In genomic region chr7:24480986-24481473, GRCm38 (mm10) we compare ENCODE assay signal across 9 mouse cellular contexts. TPM values are rescaled to one million over a fixed set of nuclear protein-coding genes. Genes with fewer than 3 reads are reported as not detected.
A peak's percentile ranks its signal among the peaks of the same experiment; 100 is the strongest.
DNase-seq lines count a peak whose midpoint lies in the region; ATAC-seq and TF ChIP-seq lines count a peak whose summit lies in the region.
"Had no signal": no experiment of that assay in that cellular context is flagged by ENCODE, and none has a peak within 500 bp of the region (broad histone marks: within the 10 kb centered on the region; RNA-seq: fewer than 3 reads in every experiment).

No protein-coding gene starts in this region.

- H3K27me3 ChIP-seq in lung, embryonic 14.5 days (ENCODE audit: insufficient read depth, low read length) = peaks cover 29% of the 10 kb centered on the region
- H3K27me3 ChIP-seq in forebrain, embryonic 13.5 days = 0 out of 2 replicates have a peak, but pooled peaks cover 3% of the 10 kb centered on the region
- H3K27me3 ChIP-seq in limb, embryonic 13.5 days = peaks cover 38% of the 10 kb centered on the region
- peaks cover 21% of the 10 kb centered on the region for H3K27me3 ChIP-seq in small intestine, adult 2 months (ENCODE audit: control insufficient read depth, insufficient read depth, low read length)

- no peak overlapping the region; the same call in 1 of the 2 replicates for H3K9ac ChIP-seq in lung, embryonic 14.5 days
- H3K9ac ChIP-seq in forebrain, embryonic 13.5 days = peak overlapping the region; percentile 97
- peak overlapping the region; percentile 72 for H3K9ac ChIP-seq in limb, embryonic 13.5 days

- H3K4me2 ChIP-seq in lung, embryonic 14.5 days = peak overlapping the region; percentile 98
- peak overlapping the region; percentile 87 for H3K4me2 ChIP-seq in forebrain, embryonic 13.5 days
- peak overlapping the region; percentile 97 for H3K4me2 ChIP-seq in limb, embryonic 13.5 days (replicated peaks)

- no peaks in the 10 kb centered on the region; the same call in 1 of the 2 replicates for H3K4me1 ChIP-seq in lung, embryonic 14.5 days (ENCODE audit: insufficient read depth)
- peaks cover 4% of the 10 kb centered on the region; the same call in 1 of the 2 replicates for H3K4me1 ChIP-seq in lung, adult 2 months (ENCODE audit: control insufficient read depth, insufficient read depth, low read length)
- peaks cover 55% of the 10 kb centered on the region for H3K4me1 ChIP-seq in forebrain, embryonic 13.5 days
- H3K4me1 ChIP-seq in limb, embryonic 13.5 days = peaks cover 15% of the 10 kb centered on the region
- H3K4me1 ChIP-seq in small intestine, adult 2 months (ENCODE audit: control insufficient read depth, insufficient read depth, insufficient read length, low read length) = peaks cover 4% of the 10 kb centered on the region

- H3K36me3 ChIP-seq in lung, embryonic 14.5 days (ENCODE audit: insufficient read depth) = no peaks in the 10 kb centered on the region
- H3K36me3 ChIP-seq in forebrain, embryonic 13.5 days (ENCODE audit: poor library complexity, severe bottlenecking) = no peaks in the 10 kb centered on the region
- H3K36me3 ChIP-seq in limb, embryonic 13.5 days = no peaks in the 10 kb centered on the region
- no peaks in the 10 kb centered on the region for H3K36me3 ChIP-seq in small intestine, adult 2 months (ENCODE audit: control insufficient read depth, insufficient read depth, low read length)

- TF ChIP-seq CTCF in lung, embryonic 14.5 days (IDR thresholded peaks at IDR 0.05; ENCODE audit: low read depth) = no peak
- no peak for TF ChIP-seq CTCF in lung, adult 2 months (IDR thresholded peaks at IDR 0.05; ENCODE audit: insufficient read depth, low read length)
- no peak for TF ChIP-seq CTCF in small intestine, adult 2 months (IDR thresholded peaks at IDR 0.05; ENCODE audit: extremely low read depth, insufficient read length, insufficient replicate concordance, low read depth, low read length)

- H3K4me3 ChIP-seq in lung, embryonic 14.5 days (ENCODE audit: low read depth, low read length) = peak overlapping the region; percentile 60
- H3K4me3 ChIP-seq in lung, adult 2 months (replicated peaks; ENCODE audit: extremely low read depth, low read depth, low read length) = no peak overlapping the region
- H3K4me3 ChIP-seq in forebrain, embryonic 13.5 days = peak overlapping the region; percentile 76
- H3K4me3 ChIP-seq in limb, embryonic 13.5 days = peak overlapping the region; percentile 67
- H3K4me3 ChIP-seq in small intestine, adult 2 months (ENCODE audit: low read depth, low read length) = peak overlapping the region; percentile 68

- H3K27ac ChIP-seq in lung, embryonic 14.5 days (ENCODE audit: low read depth) = no peak overlapping the region
- peak overlapping the region; percentile 78; the same call in 1 of the 2 replicates for H3K27ac ChIP-seq in forebrain, embryonic 13.5 days
- H3K27ac ChIP-seq in limb, embryonic 13.5 days = no peak overlapping the region
- no peak overlapping the region; the same call in 1 of the 2 replicates for H3K27ac ChIP-seq in small intestine, adult 2 months (ENCODE audit: insufficient read depth, low read depth, low read length)

- H3K9me3 ChIP-seq in lung, embryonic 14.5 days (ENCODE audit: low read depth, low read length) = no peaks in the 10 kb centered on the region
- H3K9me3 ChIP-seq in forebrain, embryonic 13.5 days (replicated peaks) = no peaks in the 10 kb centered on the region
- H3K9me3 ChIP-seq in limb, embryonic 13.5 days = no peaks in the 10 kb centered on the region

- peak; percentile 23 for ATAC-seq in lung, embryonic 14.5 days (ENCODE audit: insufficient read depth)
- ATAC-seq in forebrain, embryonic 13.5 days = peak; percentile 2; the same call in 1 of the 2 replicates
- peak; percentile 12; the same call in 1 of the 2 replicates for ATAC-seq in limb, embryonic 13.5 days (ENCODE audit: low FRiP score, low read depth)

- WGBS in lung, embryonic 14.5 days = 12% methylated on average over 14 of the region's 14 CpGs
- 12% methylated on average over 14 of the region's 14 CpGs for WGBS in lung, adult 2 months
- 8% methylated on average over 14 of the region's 14 CpGs for WGBS in forebrain, embryonic 13.5 days
- 13% methylated on average over 14 of the region's 14 CpGs for WGBS in limb, embryonic 13.5 days
- 10% methylated on average over 14 of the region's 14 CpGs for WGBS in small intestine, adult 2 months

- TF ChIP-seq POLR2A in lung, adult 2 months (IDR thresholded peaks at IDR 0.05; ENCODE audit: borderline replicate concordance, extremely low read depth, low read depth, low read length) = no peak
- TF ChIP-seq POLR2A in small intestine, adult 2 months (IDR thresholded peaks at IDR 0.05; ENCODE audit: low read depth, low read length) = no peak

- no peak for DNase-seq in lung, embryonic 14.5 days
- no peak for DNase-seq in lung, adult 2 months
- DNase-seq in left cerebral cortex, adult 9 months (ENCODE audit: low spot score in 2 of 2) = no peak
- DNase-seq in adrenal gland, postnatal 4 days (ENCODE audit: low spot score in 2 of 2) = no peak

RNA-seq across cellular contexts. Expression of gene Cadm4, which starts 0.8 kb away (rescaled TPM):
- polyA plus RNA-seq in lung, embryonic 14.5 days (2014; fragmentation: Nextera tagmentation; extraction: Ambion mirVana) = 0.34 and 0.72 TPM in 2 replicates
- 12.3 and 18.6 TPM in 2 replicates for polyA plus RNA-seq in lung, adult 2 months (2012; rRNA removed)
- polyA plus RNA-seq in forebrain, embryonic 13.5 days (2015; fragmentation: Nextera tagmentation; extraction: Ambion mirVana) = 45.8 and 47.0 TPM in 2 replicates
- polyA plus RNA-seq in limb, embryonic 13.5 days (2015; fragmentation: Nextera tagmentation; extraction: Ambion mirVana) = 6.3 and 6.5 TPM in 2 replicates
- polyA plus RNA-seq in small intestine, adult 2 months (2012; rRNA removed) = 2.9 and 4.7 TPM in 2 replicates
- 10 to 100 TPM; 12.6 to 17.7 TPM for total RNA-seq in adrenal gland, postnatal 4 days (2021)

RNA-seq across cellular contexts. Expression of gene Plaur, which starts 18.7 kb away (rescaled TPM):
- polyA plus RNA-seq in lung, embryonic 14.5 days (2014; fragmentation: Nextera tagmentation; extraction: Ambion mirVana) = 18.1 and 20.2 TPM in 2 replicates
- polyA plus RNA-seq in lung, adult 2 months (2012; rRNA removed) = 65.6 and 88.8 TPM in 2 replicates
- polyA plus RNA-seq in forebrain, embryonic 13.5 days (2015; fragmentation: Nextera tagmentation; extraction: Ambion mirVana) = 1.3 TPM in 2 replicates
- 3.3 and 3.5 TPM in 2 replicates for polyA plus RNA-seq in limb, embryonic 13.5 days (2015; fragmentation: Nextera tagmentation; extraction: Ambion mirVana)
- 9.9 and 15.8 TPM in 2 replicates for polyA plus RNA-seq in small intestine, adult 2 months (2012; rRNA removed)
- total RNA-seq in adrenal gland, postnatal 4 days (2021) = 10 to 100 TPM; 11.9 to 13.1 TPM

RNA-seq across cellular contexts. Expression of gene Zfp428, which starts 25.8 kb away (rescaled TPM):
- 36.2 and 37.7 TPM in 2 replicates for polyA plus RNA-seq in lung, embryonic 14.5 days (2014; fragmentation: Nextera tagmentation; extraction: Ambion mirVana)
- polyA plus RNA-seq in lung, adult 2 months (2012; rRNA removed) = 7.1 and 12.1 TPM in 2 replicates
- 214 and 220 TPM in 2 replicates for polyA plus RNA-seq in forebrain, embryonic 13.5 days (2015; fragmentation: Nextera tagmentation; extraction: Ambion mirVana)
- 64.2 and 68.3 TPM in 2 replicates for polyA plus RNA-seq in limb, embryonic 13.5 days (2015; fragmentation: Nextera tagmentation; extraction: Ambion mirVana)
- 6.4 and 15.7 TPM in 2 replicates for polyA plus RNA-seq in small intestine, adult 2 months (2012; rRNA removed)
- total RNA-seq in adrenal gland, postnatal 4 days (2021) = 10 to 100 TPM; 11.1 to 16.2 TPM

RNA-seq across cellular contexts. Expression of gene Irgc1, which starts 28.9 kb away (rescaled TPM):
- 0.14 TPM in 1 of 2 replicates, not detected in the other for polyA plus RNA-seq in lung, embryonic 14.5 days (2014; fragmentation: Nextera tagmentation; extraction: Ambion mirVana)
- 0.69 and 3.8 TPM in 2 replicates for polyA plus RNA-seq in lung, adult 2 months (2012; rRNA removed)
- polyA plus RNA-seq in forebrain, embryonic 13.5 days (2015; fragmentation: Nextera tagmentation; extraction: Ambion mirVana) = 0.15 TPM in 1 of 2 replicates, not detected in the other
- polyA plus RNA-seq in limb, embryonic 13.5 days (2015; fragmentation: Nextera tagmentation; extraction: Ambion mirVana) = not detected in 2 replicates
- 0.05 and 0.37 TPM in 2 replicates for polyA plus RNA-seq in small intestine, adult 2 months (2012; rRNA removed)
- total RNA-seq in adrenal gland, postnatal 4 days (2021) = not detected
- total RNA-seq: adrenal gland, adult 2 months; layer of hippocampus, postnatal 10 days had no signal
- polyA plus RNA-seq: adrenal gland, adult 2 months had no signal

RNA-seq across cellular contexts. Expression of gene AC161166.1, which starts 31.2 kb away (rescaled TPM):
- 0.32 and 0.47 TPM in 2 replicates for polyA plus RNA-seq in lung, embryonic 14.5 days (2014; fragmentation: Nextera tagmentation; extraction: Ambion mirVana)
- not detected in 2 replicates for polyA plus RNA-seq in lung, adult 2 months (2012; rRNA removed)
- polyA plus RNA-seq in forebrain, embryonic 13.5 days (2015; fragmentation: Nextera tagmentation; extraction: Ambion mirVana) = 0.97 and 1.1 TPM in 2 replicates
- 0.42 and 0.66 TPM in 2 replicates for polyA plus RNA-seq in limb, embryonic 13.5 days (2015; fragmentation: Nextera tagmentation; extraction: Ambion mirVana)
- polyA plus RNA-seq in small intestine, adult 2 months (2012; rRNA removed) = not detected in 2 replicates
- total RNA-seq in adrenal gland, postnatal 4 days (2021) = not detected
- total RNA-seq: adrenal gland, adult 2 months; layer of hippocampus, postnatal 10 days had no signal
- polyA plus RNA-seq: adrenal gland, adult 2 months had no signal
